Mouse (Mus musculus): ENCODE measurements around the gene Bcl2l12. TPM values are rescaled to one million over a fixed set of nuclear protein-coding genes. Genes with fewer than 3 reads are reported as not detected.

Gene Bcl2l12
- polyA plus RNA-seq, 1 experiment from 2014 or later, result 62.9 TPM

GRCm38 (mm10) chr7:44965975-44966374 lies 32.5 kb downstream of the Bcl2l12 start:
- Histone ChIP-seq H3K9ac (replicated peaks; ENCODE audit: low read depth, low read length) (no peak overlapping the region), H3K4me1 (ENCODE audit: control insufficient read depth, insufficient read depth, low read length) (peaks cover 1% of the 10 kb centered on the region), H3K27me3 (ENCODE audit: control insufficient read depth, insufficient read depth, low read length) (no peaks in the 10 kb centered on the region), H3K4me2 (replicated peaks; ENCODE audit: low read depth, low read length) (no peak overlapping the region), H3K4me3 (ENCODE audit: low read depth, low read length) (no peak overlapping the region), H3K36me3 (ENCODE audit: control insufficient read depth, insufficient read depth, low read length) (peaks cover 13% of the 10 kb centered on the region), H3K9me3 (ENCODE audit: control insufficient read depth, low read depth, low read length) (no peaks in the 10 kb centered on the region), H3K27ac (ENCODE audit: low read length) (no peak overlapping the region)
- 73% methylated on average over 7 of the region's 7 CpGs for WGBS
- no peak for ATAC-seq (ENCODE audit: insufficient number of reproducible peaks, insufficient read depth, low FRiP score, low read depth)

- no peak overlapping the region for H3K9ac ChIP-seq (replicated peaks; ENCODE audit: low read depth, low read length)
These were observed 33.5 kb downstream of the Bcl2l12 start for GRCm38 (mm10) chr7:44964990-44965389.

GRCm38 (mm10) chr7:44962831-44963230 lies 35.7 kb downstream of the Bcl2l12 start:
- Histone ChIP-seq H3K27ac (ENCODE audit: low read length) (no peak overlapping the region), H3K27me3 (ENCODE audit: control insufficient read depth, insufficient read depth, low read length) (no peaks in the 10 kb centered on the region), H3K9me3 (ENCODE audit: control insufficient read depth, low read depth, low read length) (no peaks in the 10 kb centered on the region), H3K4me3 (ENCODE audit: low read depth, low read length) (no peak overlapping the region), H3K4me1 (ENCODE audit: control insufficient read depth, insufficient read depth, low read length) (no peaks in the 10 kb centered on the region), H3K36me3 (ENCODE audit: control insufficient read depth, insufficient read depth, low read length) (peaks cover 16% of the 10 kb centered on the region), H3K9ac (replicated peaks; ENCODE audit: low read depth, low read length) (no peak overlapping the region), H3K4me2 (replicated peaks; ENCODE audit: low read depth, low read length) (no peak overlapping the region)
- WGBS, result 89% methylated on average over 5 of the region's 5 CpGs
- no peak for ATAC-seq (ENCODE audit: insufficient number of reproducible peaks, insufficient read depth, low FRiP score, low read depth)

More at GRCm38 (mm10) chr7:44964990-44965389, 33.5 kb downstream of the Bcl2l12 start:
- H3K9me3 ChIP-seq (ENCODE audit: control insufficient read depth, low read depth, low read length), result no peaks in the 10 kb centered on the region
- 95% methylated on average over 13 of the region's 13 CpGs for WGBS
- no peaks in the 10 kb centered on the region for H3K4me1 ChIP-seq (ENCODE audit: control insufficient read depth, insufficient read depth, low read length)
- no peaks in the 10 kb centered on the region for H3K27me3 ChIP-seq (ENCODE audit: control insufficient read depth, insufficient read depth, low read length)
- no peak for ATAC-seq (ENCODE audit: insufficient number of reproducible peaks, insufficient read depth, low FRiP score, low read depth)
- H3K36me3 ChIP-seq (ENCODE audit: control insufficient read depth, insufficient read depth, low read length), result peaks cover 16% of the 10 kb centered on the region
- H3K4me2 ChIP-seq (replicated peaks; ENCODE audit: low read depth, low read length), result no peak overlapping the region
- no peak overlapping the region for H3K4me3 ChIP-seq (ENCODE audit: low read depth, low read length)
- H3K27ac ChIP-seq (ENCODE audit: low read length), result no peak overlapping the region

- no peak for ATAC-seq (ENCODE audit: insufficient number of reproducible peaks, insufficient read depth, low FRiP score, low read depth)
- H3K27ac ChIP-seq (ENCODE audit: low read length), result no peak overlapping the region
- H3K4me1 ChIP-seq (ENCODE audit: control insufficient read depth, insufficient read depth, low read length), result no peaks in the 10 kb centered on the region
- H3K9me3 ChIP-seq (ENCODE audit: control insufficient read depth, low read depth, low read length), result no peaks in the 10 kb centered on the region
- WGBS, result 58% methylated on average over 8 of the region's 8 CpGs
- H3K36me3 ChIP-seq (ENCODE audit: control insufficient read depth, insufficient read depth, low read length), result peaks cover 16% of the 10 kb centered on the region
- no peak overlapping the region for H3K4me2 ChIP-seq (replicated peaks; ENCODE audit: low read depth, low read length)
- no peak overlapping the region for H3K4me3 ChIP-seq (ENCODE audit: low read depth, low read length)
- no peak overlapping the region for H3K9ac ChIP-seq (replicated peaks; ENCODE audit: low read depth, low read length)
- no peaks in the 10 kb centered on the region for H3K27me3 ChIP-seq (ENCODE audit: control insufficient read depth, insufficient read depth, low read length)
These were observed 36.2 kb downstream of the Bcl2l12 start for GRCm38 (mm10) chr7:44962337-44962736.

- 81% methylated on average over 13 of the region's 13 CpGs for WGBS
These were observed 38.0 kb downstream of the Bcl2l12 start for GRCm38 (mm10) chr7:44960512-44960910.

GRCm38 (mm10) chr7:44959874-44960511 lies 38.5 kb downstream of the Bcl2l12 start:
- Histone ChIP-seq H3K9me3 (ENCODE audit: control insufficient read depth, low read depth, low read length) (no peaks in the 10 kb centered on the region), H3K27ac (ENCODE audit: low read length) (no peak overlapping the region), H3K4me1 (ENCODE audit: control insufficient read depth, insufficient read depth, low read length) (no peaks in the 10 kb centered on the region), H3K4me3 (ENCODE audit: low read depth, low read length) (no peak overlapping the region), H3K27me3 (ENCODE audit: control insufficient read depth, insufficient read depth, low read length) (no peaks in the 10 kb centered on the region), H3K36me3 (ENCODE audit: control insufficient read depth, insufficient read depth, low read length) (peaks cover 8% of the 10 kb centered on the region; the same call in 1 of the 2 replicates), H3K9ac (replicated peaks; ENCODE audit: low read depth, low read length) (no peak overlapping the region), H3K4me2 (replicated peaks; ENCODE audit: low read depth, low read length) (no peak overlapping the region)
- WGBS, result 84% methylated on average over 10 of the region's 10 CpGs
- ATAC-seq (ENCODE audit: insufficient number of reproducible peaks, insufficient read depth, low FRiP score, low read depth), result no peak

More at GRCm38 (mm10) chr7:44960512-44960910, 38.0 kb downstream of the Bcl2l12 start:
- Histone ChIP-seq H3K27me3 (ENCODE audit: control insufficient read depth, insufficient read depth, low read length) (no peaks in the 10 kb centered on the region), H3K9me3 (ENCODE audit: control insufficient read depth, low read depth, low read length) (no peaks in the 10 kb centered on the region), H3K4me3 (ENCODE audit: low read depth, low read length) (no peak overlapping the region), H3K27ac (ENCODE audit: low read length) (no peak overlapping the region), H3K4me1 (ENCODE audit: control insufficient read depth, insufficient read depth, low read length) (no peaks in the 10 kb centered on the region), H3K36me3 (ENCODE audit: control insufficient read depth, insufficient read depth, low read length) (peaks cover 11% of the 10 kb centered on the region; the same call in 1 of the 2 replicates), H3K9ac (replicated peaks; ENCODE audit: low read depth, low read length) (no peak overlapping the region), H3K4me2 (replicated peaks; ENCODE audit: low read depth, low read length) (no peak overlapping the region)
- ATAC-seq (ENCODE audit: insufficient number of reproducible peaks, insufficient read depth, low FRiP score, low read depth), result no peak

GRCm38 (mm10) chr7:44959281-44959680 lies 39.2 kb downstream of the Bcl2l12 start:
- 83% methylated on average over 8 of the region's 8 CpGs for WGBS
- Histone ChIP-seq H3K27ac (ENCODE audit: low read length) (no peak overlapping the region), H3K27me3 (ENCODE audit: control insufficient read depth, insufficient read depth, low read length) (no peaks in the 10 kb centered on the region), H3K36me3 (ENCODE audit: control insufficient read depth, insufficient read depth, low read length) (peaks cover 8% of the 10 kb centered on the region; the same call in 1 of the 2 replicates), H3K4me2 (replicated peaks; ENCODE audit: low read depth, low read length) (no peak overlapping the region), H3K9ac (replicated peaks; ENCODE audit: low read depth, low read length) (no peak overlapping the region), H3K9me3 (ENCODE audit: control insufficient read depth, low read depth, low read length) (no peaks in the 10 kb centered on the region), H3K4me1 (ENCODE audit: control insufficient read depth, insufficient read depth, low read length) (no peaks in the 10 kb centered on the region), H3K4me3 (ENCODE audit: low read depth, low read length) (no peak overlapping the region)
- no peak for ATAC-seq (ENCODE audit: insufficient number of reproducible peaks, insufficient read depth, low FRiP score, low read depth)

- peaks cover 8% of the 10 kb centered on the region; the same call in 1 of the 2 replicates for H3K36me3 ChIP-seq (ENCODE audit: control insufficient read depth, insufficient read depth, low read length)
- H3K9me3 ChIP-seq (ENCODE audit: control insufficient read depth, low read depth, low read length), result no peaks in the 10 kb centered on the region
- H3K4me1 ChIP-seq (ENCODE audit: control insufficient read depth, insufficient read depth, low read length), result no peaks in the 10 kb centered on the region
- no peak overlapping the region for H3K9ac ChIP-seq (replicated peaks; ENCODE audit: low read depth, low read length)
- H3K27ac ChIP-seq (ENCODE audit: low read length), result no peak overlapping the region
- no peak for ATAC-seq (ENCODE audit: insufficient number of reproducible peaks, insufficient read depth, low FRiP score, low read depth)
- H3K27me3 ChIP-seq (ENCODE audit: control insufficient read depth, insufficient read depth, low read length), result no peaks in the 10 kb centered on the region
- 56% methylated on average over 7 of the region's 7 CpGs for WGBS
- H3K4me2 ChIP-seq (replicated peaks; ENCODE audit: low read depth, low read length), result no peak overlapping the region
- no peak overlapping the region for H3K4me3 ChIP-seq (ENCODE audit: low read depth, low read length)
These were observed 40.3 kb downstream of the Bcl2l12 start for GRCm38 (mm10) chr7:44958208-44958607.

All from stomach, embryonic 14.5 days (tissue).